Mouse (Mus musculus) CD4-positive, CD25-positive, alpha-beta regulatory T cell, adult 4 months (primary cell): ENCODE results near the gene 6030468B19Rik. TPM values are rescaled to one million over a fixed set of nuclear protein-coding genes. Genes with fewer than 3 reads are reported as not detected.
A peak's percentile ranks its signal among the peaks of the same experiment; 100 is the strongest.

Source experiments
- ATAC-seq: one replicate; pipeline ENCODE4 v1.8.0; 2017
- polyA plus RNA-seq, 2 experiments: library from polyadenylated mRNA; unstranded; fragments of 100-300 nt; shearing (Covaris generic); gene quantifications; one replicate each; pipeline ENCODE4 v1.2.1; 2017

The 6030468B19Rik gene
- polyA plus RNA-seq = 1 to 10 TPM in 1 of 2 experiments, not detected in 1; 1.0 TPM

GRCm38 (mm10) chr11:117797511-117798159 lies at the start of gene 6030468B19Rik:
TSS of gene 6030468B19Rik (plus strand) at chr11:117797660.
- no peak for ATAC-seq

- ATAC-seq = no peak
Measured at GRCm38 (mm10) chr11:117748628-117749027, 48.8 kb upstream of the 6030468B19Rik start.

- ATAC-seq = no peak
Measured at GRCm38 (mm10) chr11:117749414-117749813, 48.0 kb upstream of the 6030468B19Rik start.

GRCm38 (mm10) chr11:117751544-117751943 lies 45.9 kb upstream of the 6030468B19Rik start:
- ATAC-seq = no peak

GRCm38 (mm10) chr11:117755891-117756290 lies 41.6 kb upstream of the 6030468B19Rik start:
- no peak for ATAC-seq

GRCm38 (mm10) chr11:117759267-117759666 lies 38.2 kb upstream of the 6030468B19Rik start:
- no peak for ATAC-seq

- ATAC-seq = no peak
Measured at GRCm38 (mm10) chr11:117760374-117761119, 36.9 kb upstream of the 6030468B19Rik start.

- no peak for ATAC-seq
Measured at GRCm38 (mm10) chr11:117761801-117762200, 35.7 kb upstream of the 6030468B19Rik start.

- ATAC-seq = no peak
Measured at GRCm38 (mm10) chr11:117762246-117762645, 35.2 kb upstream of the 6030468B19Rik start.

GRCm38 (mm10) chr11:117764319-117764718 lies 33.1 kb upstream of the 6030468B19Rik start:
- ATAC-seq = peak; percentile 23

GRCm38 (mm10) chr11:117765361-117765760 lies 32.1 kb upstream of the 6030468B19Rik start:
- no peak for ATAC-seq

GRCm38 (mm10) chr11:117766275-117766674 lies 31.2 kb upstream of the 6030468B19Rik start:
- ATAC-seq = no peak

- no peak for ATAC-seq
Measured at GRCm38 (mm10) chr11:117768725-117769682, 28.5 kb upstream of the 6030468B19Rik start.

GRCm38 (mm10) chr11:117769683-117770047 lies 27.8 kb upstream of the 6030468B19Rik start:
- ATAC-seq = no peak

GRCm38 (mm10) chr11:117770407-117770806 lies 27.1 kb upstream of the 6030468B19Rik start:
- no peak for ATAC-seq

GRCm38 (mm10) chr11:117772352-117772751 lies 25.1 kb upstream of the 6030468B19Rik start:
- peak; percentile 78 for ATAC-seq

GRCm38 (mm10) chr11:117774925-117775324 lies 22.5 kb upstream of the 6030468B19Rik start:
- ATAC-seq = no peak

- no peak for ATAC-seq
Measured at GRCm38 (mm10) chr11:117775540-117775939, 21.9 kb upstream of the 6030468B19Rik start.

- ATAC-seq = no peak
Measured at GRCm38 (mm10) chr11:117776085-117776792, 21.2 kb upstream of the 6030468B19Rik start.

- ATAC-seq = peak; percentile 57
Measured at GRCm38 (mm10) chr11:117777111-117777510, 20.3 kb upstream of the 6030468B19Rik start.

- no peak for ATAC-seq
Measured at GRCm38 (mm10) chr11:117778031-117778430, 19.4 kb upstream of the 6030468B19Rik start.

- no peak for ATAC-seq
Measured at GRCm38 (mm10) chr11:117778851-117779433, 18.5 kb upstream of the 6030468B19Rik start.
